Mouse (Mus musculus) spleen, embryonic (tissue): Measurements from ENCODE around the gene Epc2.

Source experiments
- CTCF ChIA-PET: fragments of 350-600 bp; sonication (Branson Sonifier 250); formaldehyde crosslinking; loops from one replicate; lab custom pipeline; 2022; lab: Charles Lee

Gene Epc2

GRCm38 (mm10) chr2:49569862-49570777 lies 118.8 kb downstream of the Epc2 start:
- CTCF ChIA-PET = no interaction called here

- CTCF ChIA-PET = interaction anchor here (0.6 kb wide), 1 partner anchor 141 kb away, joined by 3 read pairs; no protein-coding TSS in a partner anchor
Measured at GRCm38 (mm10) chr2:49570778-49571101, 119.5 kb downstream of the Epc2 start.

- CTCF ChIA-PET = interaction anchor here (0.6 kb wide), 1 partner anchor 141 kb away, joined by 3 read pairs; no protein-coding TSS in a partner anchor
Measured at GRCm38 (mm10) chr2:49571159-49571920, 120.1 kb downstream of the Epc2 start.

- CTCF ChIA-PET = no interaction called here
Measured at GRCm38 (mm10) chr2:49572111-49572642, 120.9 kb downstream of the Epc2 start.

GRCm38 (mm10) chr2:49572684-49573083 lies 121.4 kb downstream of the Epc2 start:
- CTCF ChIA-PET = no interaction called here

- CTCF ChIA-PET = no interaction called here
Measured at GRCm38 (mm10) chr2:49573282-49573681, 122.0 kb downstream of the Epc2 start.

GRCm38 (mm10) chr2:49580585-49580984 lies 129.3 kb downstream of the Epc2 start:
- CTCF ChIA-PET = no interaction called here

GRCm38 (mm10) chr2:49582546-49582945 lies 131.3 kb downstream of the Epc2 start:
- CTCF ChIA-PET = no interaction called here

GRCm38 (mm10) chr2:49583311-49583710 lies 132.0 kb downstream of the Epc2 start:
- CTCF ChIA-PET = no interaction called here

- CTCF ChIA-PET = no interaction called here
Measured at GRCm38 (mm10) chr2:49590450-49590849, 139.2 kb downstream of the Epc2 start.

GRCm38 (mm10) chr2:49592926-49593325 lies 141.6 kb downstream of the Epc2 start:
- CTCF ChIA-PET = no interaction called here

GRCm38 (mm10) chr2:49594886-49595285 lies 143.6 kb downstream of the Epc2 start:
- CTCF ChIA-PET = no interaction called here

GRCm38 (mm10) chr2:49596318-49596717 lies 145.0 kb downstream of the Epc2 start:
- CTCF ChIA-PET = no interaction called here

- CTCF ChIA-PET = no interaction called here
Measured at GRCm38 (mm10) chr2:49600021-49600681, 148.9 kb downstream of the Epc2 start.
